Mouse (Mus musculus): ENCODE measurements around the gene Igflr1. TPM values are rescaled to one million over a fixed set of nuclear protein-coding genes. Genes with fewer than 3 reads are reported as not detected.

Igflr1 gene
- polyA plus RNA-seq, 1 experiment, result 4.3 TPM

GRCm38 (mm10) chr7:30585170-30585569, 19.9 kb downstream of the Igflr1 start:
- TF ChIP-seq GATA1 (IDR thresholded peaks at IDR 0.05; ENCODE audit: borderline replicate concordance, low read length) (no peak), FLI1 (IDR thresholded peaks at IDR 0.05; ENCODE audit: low read length) (no peak)
- Histone ChIP-seq H3K27me3 (replicated peaks) (no peaks in the 10 kb centered on the region), H3K4me3 (replicated peaks) (no peak overlapping the region), H3K9me3 (no peaks in the 10 kb centered on the region), H3K36me3 (replicated peaks; ENCODE audit: low read length) (peaks cover 69% of the 10 kb centered on the region), H3K4me1 (peaks cover 49% of the 10 kb centered on the region)

GRCm38 (mm10) chr7:30586455-30587020, 21.3 kb downstream of the Igflr1 start:
- H3K27me3 ChIP-seq (replicated peaks), result no peaks in the 10 kb centered on the region
- no peaks in the 10 kb centered on the region for H3K9me3 ChIP-seq
- peaks cover 56% of the 10 kb centered on the region for H3K4me1 ChIP-seq
- TF ChIP-seq GATA1 (IDR thresholded peaks at IDR 0.05; ENCODE audit: borderline replicate concordance, low read length), result no peak
- H3K36me3 ChIP-seq (replicated peaks; ENCODE audit: low read length), result peaks cover 57% of the 10 kb centered on the region
- H3K4me3 ChIP-seq (replicated peaks), result peak overlapping the region; percentile 99

GRCm38 (mm10) chr7:30587842-30588667, 22.8 kb downstream of the Igflr1 start:
- peaks cover 2% of the 10 kb centered on the region for H3K27me3 ChIP-seq (replicated peaks)
- H3K36me3 ChIP-seq (replicated peaks; ENCODE audit: low read length), result peaks cover 41% of the 10 kb centered on the region
- TF ChIP-seq FLI1 (IDR thresholded peaks at IDR 0.05; ENCODE audit: low read length), result no peak
- TF ChIP-seq GATA1 (IDR thresholded peaks at IDR 0.05; ENCODE audit: borderline replicate concordance, low read length), result no peak
- peaks cover 64% of the 10 kb centered on the region for H3K4me1 ChIP-seq
- H3K9me3 ChIP-seq, result no peaks in the 10 kb centered on the region
- H3K4me3 ChIP-seq (replicated peaks), result peak overlapping the region; percentile 99

GRCm38 (mm10) chr7:30588676-30589434, 23.6 kb downstream of the Igflr1 start, which contains the start of gene Kmt2b:
Gene Kmt2b, minus strand, starts transcription at chr7:30588726.
- peaks cover 33% of the 10 kb centered on the region for H3K36me3 ChIP-seq (replicated peaks; ENCODE audit: low read length)
- peaks cover 2% of the 10 kb centered on the region for H3K27me3 ChIP-seq (replicated peaks)
- peaks cover 66% of the 10 kb centered on the region for H3K4me1 ChIP-seq
- peak within 1 kb of the TSS; percentile 99 for H3K4me3 ChIP-seq (replicated peaks)
- TF ChIP-seq FLI1 (IDR thresholded peaks at IDR 0.05; ENCODE audit: low read length) (no peak), GATA1 (IDR thresholded peaks at IDR 0.05; ENCODE audit: borderline replicate concordance, low read length) (no peak)
- no peaks in the 10 kb centered on the region for H3K9me3 ChIP-seq

- H3K36me3 ChIP-seq (replicated peaks; ENCODE audit: low read length), result peaks cover 25% of the 10 kb centered on the region
- TF ChIP-seq GATA1 (IDR thresholded peaks at IDR 0.05; ENCODE audit: borderline replicate concordance, low read length) (no peak), FLI1 (IDR thresholded peaks at IDR 0.05; ENCODE audit: low read length) (no peak)
- H3K9me3 ChIP-seq, result no peaks in the 10 kb centered on the region
- H3K4me3 ChIP-seq (replicated peaks), result peak overlapping the region; percentile 99
- H3K27me3 ChIP-seq (replicated peaks), result peaks cover 4% of the 10 kb centered on the region
- H3K4me1 ChIP-seq, result peaks cover 68% of the 10 kb centered on the region
These were observed 24.4 kb downstream of the Igflr1 start for GRCm38 (mm10) chr7:30589435-30590301.

- TF ChIP-seq GATA1 (IDR thresholded peaks at IDR 0.05; ENCODE audit: borderline replicate concordance, low read length) (no peak), FLI1 (IDR thresholded peaks at IDR 0.05; ENCODE audit: low read length) (no peak)
- Histone ChIP-seq H3K4me3 (replicated peaks) (no peak overlapping the region), H3K4me1 (peaks cover 59% of the 10 kb centered on the region), H3K9me3 (no peaks in the 10 kb centered on the region), H3K27me3 (replicated peaks) (peaks cover 13% of the 10 kb centered on the region), H3K36me3 (replicated peaks; ENCODE audit: low read length) (peaks cover 11% of the 10 kb centered on the region)
These were observed 25.8 kb downstream of the Igflr1 start for GRCm38 (mm10) chr7:30590927-30591604.

- peaks cover 6% of the 10 kb centered on the region for H3K36me3 ChIP-seq (replicated peaks; ENCODE audit: low read length)
- H3K4me3 ChIP-seq (replicated peaks), result no peak overlapping the region
- TF ChIP-seq FLI1 (IDR thresholded peaks at IDR 0.05; ENCODE audit: low read length), result no peak
- no peak for TF ChIP-seq GATA1 (IDR thresholded peaks at IDR 0.05; ENCODE audit: borderline replicate concordance, low read length)
- H3K4me1 ChIP-seq, result peaks cover 54% of the 10 kb centered on the region
- no peaks in the 10 kb centered on the region for H3K9me3 ChIP-seq
- H3K27me3 ChIP-seq (replicated peaks), result peaks cover 13% of the 10 kb centered on the region
These were observed 26.4 kb downstream of the Igflr1 start for GRCm38 (mm10) chr7:30591605-30591951.

- TF ChIP-seq GATA1 (IDR thresholded peaks at IDR 0.05; ENCODE audit: borderline replicate concordance, low read length) (no peak), FLI1 (IDR thresholded peaks at IDR 0.05; ENCODE audit: low read length) (no peak)
- peaks cover 17% of the 10 kb centered on the region for H3K27me3 ChIP-seq (replicated peaks)
- H3K9me3 ChIP-seq, result no peaks in the 10 kb centered on the region
- no peaks in the 10 kb centered on the region for H3K36me3 ChIP-seq (replicated peaks; ENCODE audit: low read length)
- H3K4me3 ChIP-seq (replicated peaks), result no peak overlapping the region
- H3K4me1 ChIP-seq, result peaks cover 44% of the 10 kb centered on the region
These were observed 27.7 kb downstream of the Igflr1 start for GRCm38 (mm10) chr7:30592772-30593423.

All from megakaryocyte, embryonic 14.5 days (primary cell).